8 mouse cellular contexts compared by ENCODE assay signal in genomic region chr5:123256841-123257755, GRCm38 (mm10). TPM values are rescaled to one million over a fixed set of nuclear protein-coding genes. Genes with fewer than 3 reads are reported as not detected.
DNase-seq lines count a peak whose midpoint lies in the region; ATAC-seq and TF ChIP-seq lines count a peak whose summit lies in the region.

No protein-coding gene starts in this region.

- ATAC-seq in forebrain, embryonic 15.5 days (replicated peaks): peak; percentile 60
- ATAC-seq in hindbrain, postnatal 0 days: no peak
- ATAC-seq in neural tube, embryonic 12.5 days (ENCODE audit: low FRiP score, low read depth): no peak
- ATAC-seq in megakaryocyte-erythroid progenitor cell, adult 5-6 weeks (replicated peaks; ENCODE audit: low FRiP score, low TSS enrichment, poor library complexity, severe bottlenecking): no peak

- peak; percentile 66 for DNase-seq in layer of hippocampus, adult 11-12 months (ENCODE audit: low spot score)
- DNase-seq in layer of hippocampus, adult 9-10 months (ENCODE audit: low spot score): no peak
- DNase-seq in hindbrain, postnatal 0 days (ENCODE audit: low spot score): peak; percentile 72
- DNase-seq in limb, embryonic 10.5 days (ENCODE audit: low spot score): peak; percentile 48
- no peak for DNase-seq in gastrocnemius, postnatal 4 days (ENCODE audit: low spot score in 2 of 2)

- TF ChIP-seq CTCF in hindbrain, postnatal 0 days (IDR thresholded peaks at IDR 0.05; ENCODE audit: low read depth): no peak

- no peak overlapping the region for H3K4me3 ChIP-seq in forebrain, embryonic 15.5 days
- peak overlapping the region; percentile 11 for H3K4me3 ChIP-seq in hindbrain, postnatal 0 days (ENCODE audit: low read length)
- H3K4me3 ChIP-seq in limb, embryonic 10.5 days: peak overlapping the region; percentile 29
- no peak overlapping the region for H3K4me3 ChIP-seq in neural tube, embryonic 12.5 days

- H3K9me3 ChIP-seq in forebrain, embryonic 15.5 days: no peaks in the 10 kb centered on the region
- no peaks in the 10 kb centered on the region for H3K9me3 ChIP-seq in hindbrain, postnatal 0 days (ENCODE audit: low read length)
- H3K9me3 ChIP-seq in limb, embryonic 10.5 days (replicated peaks): no peaks in the 10 kb centered on the region
- H3K9me3 ChIP-seq in neural tube, embryonic 12.5 days: no peaks in the 10 kb centered on the region

- no peaks in the 10 kb centered on the region for H3K36me3 ChIP-seq in forebrain, embryonic 15.5 days
- no peaks in the 10 kb centered on the region for H3K36me3 ChIP-seq in hindbrain, postnatal 0 days (ENCODE audit: insufficient read depth, low read length)
- H3K36me3 ChIP-seq in limb, embryonic 10.5 days: no peaks in the 10 kb centered on the region
- H3K36me3 ChIP-seq in neural tube, embryonic 12.5 days: no peaks in the 10 kb centered on the region

- H3K9ac ChIP-seq in forebrain, embryonic 15.5 days (replicated peaks): no peak overlapping the region
- H3K9ac ChIP-seq in hindbrain, postnatal 0 days (replicated peaks; ENCODE audit: low read length): 0 out of 2 replicates have a peak overlapping the region, but pooled peaks have one; percentile 21
- 0 out of 2 replicates have a peak overlapping the region, but pooled peaks have one; percentile 26 for H3K9ac ChIP-seq in neural tube, embryonic 12.5 days

- H3K4me1 ChIP-seq in forebrain, embryonic 15.5 days: peaks cover 27% of the 10 kb centered on the region
- H3K4me1 ChIP-seq in hindbrain, postnatal 0 days (ENCODE audit: insufficient read depth, low read length): peaks cover 7% of the 10 kb centered on the region; the same call in 1 of the 2 replicates
- peaks cover 24% of the 10 kb centered on the region for H3K4me1 ChIP-seq in limb, embryonic 10.5 days
- peaks cover 8% of the 10 kb centered on the region for H3K4me1 ChIP-seq in neural tube, embryonic 12.5 days

- H3K27me3 ChIP-seq in forebrain, embryonic 15.5 days: no peaks in the 10 kb centered on the region
- H3K27me3 ChIP-seq in hindbrain, postnatal 0 days (ENCODE audit: insufficient read depth, low read length): no peaks in the 10 kb centered on the region
- H3K27me3 ChIP-seq in limb, embryonic 10.5 days (ENCODE audit: low read depth, poor library complexity, severe bottlenecking): peaks cover 16% of the 10 kb centered on the region
- H3K27me3 ChIP-seq in neural tube, embryonic 12.5 days (replicated peaks): 0 out of 2 replicates have a peak, but pooled peaks cover 5% of the 10 kb centered on the region

- H3K4me2 ChIP-seq in forebrain, embryonic 15.5 days (replicated peaks): peak overlapping the region; percentile 22
- peak overlapping the region; percentile 42 for H3K4me2 ChIP-seq in hindbrain, postnatal 0 days (ENCODE audit: low read depth, low read length)
- peak overlapping the region; percentile 33 for H3K4me2 ChIP-seq in neural tube, embryonic 12.5 days (replicated peaks)

- H3K27ac ChIP-seq in forebrain, embryonic 15.5 days (replicated peaks): peak overlapping the region; percentile 87
- 0 out of 2 replicates have a peak overlapping the region, but pooled peaks have one; percentile 16 for H3K27ac ChIP-seq in hindbrain, postnatal 0 days
- H3K27ac ChIP-seq in limb, embryonic 10.5 days: peak overlapping the region; percentile 81
- H3K27ac ChIP-seq in neural tube, embryonic 12.5 days: no peak overlapping the region

- WGBS in forebrain, embryonic 15.5 days: 21% methylated on average over 23 of the region's 23 CpGs
- 19% methylated on average over 23 of the region's 23 CpGs for WGBS in hindbrain, postnatal 0 days
- WGBS in limb, embryonic 10.5 days: 31% methylated on average over 23 of the region's 23 CpGs
- 34% methylated on average over 23 of the region's 23 CpGs for WGBS in neural tube, embryonic 12.5 days

RNA-seq across cellular contexts. Expression of gene Wdr66, which starts 5.2 kb away (rescaled TPM):
- polyA plus RNA-seq in forebrain, embryonic 15.5 days (2015; fragmentation: Nextera tagmentation; extraction: Ambion mirVana): 2.7 TPM in 2 replicates
- 2.4 and 2.8 TPM in 2 replicates for total RNA-seq in hindbrain, postnatal 0 days (2014; rRNA removed)
- 0.69 and 1.4 TPM in 2 replicates for polyA plus RNA-seq in hindbrain, postnatal 0 days (2015; fragmentation: Nextera tagmentation; extraction: Ambion mirVana)
- 0.16 and 0.20 TPM in 2 replicates for polyA plus RNA-seq in limb, embryonic 10.5 days (2016; fragmentation: Nextera tagmentation; extraction: Ambion mirVana)
- 11.3 and 14.8 TPM in 2 replicates for polyA plus RNA-seq in neural tube, embryonic 12.5 days (2016; fragmentation: Nextera tagmentation; extraction: Ambion mirVana)
- total RNA-seq in megakaryocyte-erythroid progenitor cell, adult 5-6 weeks (2014; fragmentation: Nextera tagmentation): not detected in 2 replicates
- total RNA-seq in megakaryocyte-erythroid progenitor cell, adult 5-6 weeks (2017): 0.28 TPM in 1 of 2 replicates, not detected in the other
- 1 to 10 TPM; 2.4 to 4.2 TPM for total RNA-seq in gastrocnemius, postnatal 4 days (2021)

Comparison
In these comparisons a context has a peak if more than half of its experiments do, and no peak if none do; other contexts are left out.
1. DNase-seq: peak in layer of hippocampus, adult 11-12 months (single experiment), hindbrain, postnatal 0 days (single experiment) and limb, embryonic 10.5 days (single experiment); none in layer of hippocampus, adult 9-10 months (single experiment) and gastrocnemius, postnatal 4 days (0 of 2).
2. H3K4me3 ChIP-seq: peak in hindbrain, postnatal 0 days (single experiment) and limb, embryonic 10.5 days (single experiment); none in forebrain, embryonic 15.5 days (single experiment) and neural tube, embryonic 12.5 days (single experiment).
3. Peak in every context shown above with its lines, with median percentiles within 50 percentile points of each other: H3K4me2 ChIP-seq.